Mouse (Mus musculus): ENCODE results near the gene Phb. TPM values are rescaled to one million over a fixed set of nuclear protein-coding genes. Genes with fewer than 3 reads are reported as not detected.
"Not testable (repeated sequence)": the region's sequence is repeated elsewhere in the genome, so short reads cannot be mapped to it uniquely, and the experiment has no call there.

Phb gene
- polyA plus RNA-seq, 1 experiment from 2014 or later: 273 TPM

DNA sequence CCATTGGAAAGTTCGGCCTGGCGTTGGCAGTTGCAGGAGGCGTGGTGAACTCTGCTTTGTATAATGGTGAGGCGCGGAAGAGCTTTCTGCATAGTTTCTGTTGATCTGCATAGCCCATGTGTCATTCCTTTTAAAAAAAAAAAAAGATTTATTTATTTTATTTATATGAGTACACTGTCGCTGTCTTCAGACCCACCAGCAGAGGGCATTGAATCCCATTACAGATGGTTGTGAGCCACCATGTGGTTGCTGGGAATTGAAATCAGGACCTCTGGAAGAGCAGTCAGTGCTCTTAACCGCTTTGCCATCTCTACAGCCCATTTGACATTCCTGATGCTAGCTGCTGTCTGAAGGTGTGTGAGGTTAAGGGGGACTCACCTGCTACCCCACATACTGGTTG is 1.3 kb downstream of the Phb start:
- H3K27ac ChIP-seq (ENCODE audit: low read depth, low read length); H3K4me3 ChIP-seq (ENCODE audit: low read depth, low read length); H3K9ac ChIP-seq (ENCODE audit: low read depth, low read length); H3K9me3 ChIP-seq (replicated peaks; ENCODE audit: control insufficient read depth, low read length); H3K4me1 ChIP-seq (ENCODE audit: control insufficient read depth, insufficient read depth, low read length); ATAC-seq (replicated peaks; ENCODE audit: insufficient number of reproducible peaks, low FRiP score, low TSS enrichment); H3K27me3 ChIP-seq (ENCODE audit: control insufficient read depth, insufficient read depth, low read length): not testable (repeated sequence)
- Histone ChIP-seq H3K4me2 (peak overlapping the region; percentile 86), H3K36me3 (ENCODE audit: control insufficient read depth, insufficient read depth, low read length) (peaks cover 10% of the 10 kb centered on the region)
- WGBS (ENCODE audit: insufficient replicate concordance): 88% methylated on average over 7 of the region's 7 CpGs

DNA sequence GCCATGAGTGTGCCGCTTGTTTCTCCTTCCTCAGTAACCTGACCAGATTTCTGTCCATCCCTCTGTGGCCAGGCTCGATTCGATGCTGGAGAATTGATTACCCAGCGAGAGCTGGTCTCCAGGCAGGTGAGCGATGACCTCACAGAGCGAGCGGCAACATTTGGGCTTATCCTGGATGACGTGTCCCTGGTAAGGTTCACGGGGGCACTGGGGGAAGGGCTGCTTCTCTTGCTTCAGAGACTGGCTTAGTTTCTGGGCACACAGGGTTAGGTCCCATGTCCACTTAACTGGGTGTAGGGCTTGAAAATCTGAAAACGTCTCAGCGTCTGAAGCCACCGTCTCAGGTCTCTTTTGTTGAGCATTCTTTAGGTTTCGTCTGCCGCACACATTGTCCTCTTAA is 8.7 kb downstream of the Phb start:
- no peak for ATAC-seq (replicated peaks; ENCODE audit: insufficient number of reproducible peaks, low FRiP score, low TSS enrichment)
- no peak overlapping the region for H3K27ac ChIP-seq (ENCODE audit: low read depth, low read length)
- no peak overlapping the region for H3K9ac ChIP-seq (ENCODE audit: low read depth, low read length)
- peaks cover 3% of the 10 kb centered on the region; the same call in 1 of the 2 replicates for H3K4me1 ChIP-seq (ENCODE audit: control insufficient read depth, insufficient read depth, low read length)
- H3K9me3 ChIP-seq (replicated peaks; ENCODE audit: control insufficient read depth, low read length): no peaks in the 10 kb centered on the region
- H3K36me3 ChIP-seq (ENCODE audit: control insufficient read depth, insufficient read depth, low read length): peaks cover 33% of the 10 kb centered on the region
- no peak overlapping the region for H3K4me3 ChIP-seq (ENCODE audit: low read depth, low read length)
- no peak overlapping the region for H3K4me2 ChIP-seq
- no peaks in the 10 kb centered on the region for H3K27me3 ChIP-seq (ENCODE audit: control insufficient read depth, insufficient read depth, low read length)
- 91% methylated on average over 14 of the region's 14 CpGs for WGBS (ENCODE audit: insufficient replicate concordance)

DNA sequence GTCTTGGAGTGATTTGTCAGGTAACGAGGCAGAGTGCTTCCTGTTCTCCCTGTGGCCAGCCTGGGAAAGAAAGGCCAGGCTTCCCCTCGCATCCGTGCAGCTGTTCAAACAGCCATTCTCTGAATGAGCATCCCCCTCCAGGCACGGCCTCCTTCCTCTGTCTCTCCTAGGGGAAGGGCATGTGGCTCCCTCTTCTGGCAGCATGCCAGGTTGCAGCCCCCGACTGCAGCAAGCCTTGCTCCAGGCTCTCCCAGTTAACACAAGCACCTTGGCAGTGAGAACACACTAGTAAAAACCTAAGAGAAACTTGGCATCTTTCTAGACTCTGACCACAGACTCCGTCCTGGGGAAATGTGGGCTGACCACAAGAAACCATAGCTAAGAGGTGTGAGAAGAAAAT is 9.6 kb downstream of the Phb start:
- no peak overlapping the region for H3K4me2 ChIP-seq
- ATAC-seq (replicated peaks; ENCODE audit: insufficient number of reproducible peaks, low FRiP score, low TSS enrichment): no peak

DNA sequence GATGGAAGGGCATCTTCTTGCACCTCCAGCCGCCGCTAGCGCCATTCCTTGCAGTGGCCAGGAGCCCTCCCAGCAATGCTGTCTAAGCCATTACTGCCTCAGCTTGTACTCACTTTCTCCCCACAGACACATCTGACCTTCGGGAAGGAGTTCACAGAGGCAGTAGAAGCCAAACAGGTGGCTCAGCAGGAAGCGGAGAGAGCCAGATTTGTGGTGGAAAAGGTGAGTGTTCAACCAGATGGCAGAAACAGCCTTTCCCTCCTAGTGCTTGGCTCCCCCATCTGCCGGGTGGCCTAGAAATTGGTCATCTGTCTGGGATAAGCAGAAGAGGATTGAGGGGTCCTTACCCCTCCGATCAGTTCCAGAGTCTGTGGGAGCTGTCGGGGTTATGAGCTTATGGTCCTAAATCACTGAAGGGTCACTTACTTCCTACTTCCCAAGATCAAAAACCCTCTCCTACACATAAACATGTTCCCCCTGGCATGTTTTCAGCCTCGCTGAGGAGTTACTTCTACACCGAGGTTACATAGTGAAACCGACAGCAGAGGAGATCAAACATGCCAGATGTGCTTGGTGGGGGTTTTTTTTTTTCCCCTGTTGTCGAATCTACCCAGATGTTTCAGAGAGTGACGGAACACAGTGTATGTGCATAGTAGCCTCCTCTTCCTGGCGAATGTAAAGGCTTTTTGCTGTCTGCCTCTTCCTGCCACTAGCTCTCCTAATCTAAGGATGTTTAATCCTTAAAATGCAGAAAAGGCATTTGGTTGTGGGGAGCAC is 11.4 kb downstream of the Phb start:
- Histone ChIP-seq H3K27me3 (ENCODE audit: control insufficient read depth, insufficient read depth, low read length) (no peaks in the 10 kb centered on the region), H3K4me1 (ENCODE audit: control insufficient read depth, insufficient read depth, low read length) (peaks cover 13% of the 10 kb centered on the region), H3K9ac (ENCODE audit: low read depth, low read length) (no peak overlapping the region), H3K4me3 (ENCODE audit: low read depth, low read length) (no peak overlapping the region), H3K4me2 (no peak overlapping the region), H3K9me3 (replicated peaks; ENCODE audit: control insufficient read depth, low read length) (no peaks in the 10 kb centered on the region), H3K36me3 (ENCODE audit: control insufficient read depth, insufficient read depth, low read length) (peaks cover 30% of the 10 kb centered on the region), H3K27ac (ENCODE audit: low read depth, low read length) (no peak overlapping the region)
- 82% methylated on average over 14 of the region's 14 CpGs for WGBS (ENCODE audit: insufficient replicate concordance)
- ATAC-seq (replicated peaks; ENCODE audit: insufficient number of reproducible peaks, low FRiP score, low TSS enrichment): no peak

More for the DNA sequence above, 9.6 kb downstream of the Phb start:
- no peaks in the 10 kb centered on the region for H3K27me3 ChIP-seq (ENCODE audit: control insufficient read depth, insufficient read depth, low read length)
- H3K36me3 ChIP-seq (ENCODE audit: control insufficient read depth, insufficient read depth, low read length): peaks cover 30% of the 10 kb centered on the region
- H3K9me3 ChIP-seq (replicated peaks; ENCODE audit: control insufficient read depth, low read length): no peaks in the 10 kb centered on the region
- no peak overlapping the region for H3K27ac ChIP-seq (ENCODE audit: low read depth, low read length)
- 28% methylated on average over 6 of the region's 6 CpGs for WGBS (ENCODE audit: insufficient replicate concordance)
- peaks cover 5% of the 10 kb centered on the region; the same call in 1 of the 2 replicates for H3K4me1 ChIP-seq (ENCODE audit: control insufficient read depth, insufficient read depth, low read length)
- H3K9ac ChIP-seq (ENCODE audit: low read depth, low read length): no peak overlapping the region
- H3K4me3 ChIP-seq (ENCODE audit: low read depth, low read length): no peak overlapping the region

DNA sequence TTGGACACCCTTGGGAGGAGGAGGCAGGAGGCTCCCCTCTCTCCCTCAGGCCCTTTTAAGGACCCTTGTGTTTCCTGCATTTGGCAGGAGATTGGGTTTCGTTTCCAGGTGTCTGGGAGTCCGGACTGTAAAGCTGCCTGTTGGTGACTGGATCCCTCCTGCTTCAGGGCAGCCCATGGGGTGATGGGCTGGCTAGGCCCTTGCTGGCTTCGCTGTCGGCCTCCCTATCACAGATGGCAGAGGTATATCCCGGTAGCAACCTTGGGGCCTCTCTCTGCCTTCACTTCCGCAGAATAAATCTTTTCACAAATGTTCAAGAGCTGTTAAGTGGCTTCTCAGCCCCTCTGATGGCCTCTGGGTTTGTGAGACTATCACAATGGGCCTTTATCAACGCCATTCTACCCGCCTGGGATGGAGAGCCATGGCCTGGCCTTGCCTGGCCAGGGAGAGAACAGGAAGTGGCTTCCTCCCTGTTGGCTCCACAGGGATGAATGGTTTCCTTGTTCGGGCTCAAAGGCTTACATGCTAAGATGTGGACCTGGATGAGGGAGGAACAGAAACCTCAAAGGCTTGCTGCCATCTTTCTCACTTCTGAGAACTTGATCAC is 15.3 kb downstream of the Phb start:
- H3K4me1 ChIP-seq (ENCODE audit: control insufficient read depth, insufficient read depth, low read length): peaks cover 9% of the 10 kb centered on the region
- 51% methylated on average over 9 of the region's 9 CpGs for WGBS (ENCODE audit: insufficient replicate concordance)
- no peaks in the 10 kb centered on the region for H3K27me3 ChIP-seq (ENCODE audit: control insufficient read depth, insufficient read depth, low read length)
- H3K4me2 ChIP-seq: no peak overlapping the region
- no peak overlapping the region for H3K4me3 ChIP-seq (ENCODE audit: low read depth, low read length)
- H3K36me3 ChIP-seq (ENCODE audit: control insufficient read depth, insufficient read depth, low read length): peaks cover 24% of the 10 kb centered on the region
- H3K9ac ChIP-seq (ENCODE audit: low read depth, low read length): peak overlapping the region; percentile 16; the same call in 1 of the 2 replicates
- no peak for ATAC-seq (replicated peaks; ENCODE audit: insufficient number of reproducible peaks, low FRiP score, low TSS enrichment)
- no peaks in the 10 kb centered on the region for H3K9me3 ChIP-seq (replicated peaks; ENCODE audit: control insufficient read depth, low read length)
- H3K27ac ChIP-seq (ENCODE audit: low read depth, low read length): peak overlapping the region; percentile 66

DNA sequence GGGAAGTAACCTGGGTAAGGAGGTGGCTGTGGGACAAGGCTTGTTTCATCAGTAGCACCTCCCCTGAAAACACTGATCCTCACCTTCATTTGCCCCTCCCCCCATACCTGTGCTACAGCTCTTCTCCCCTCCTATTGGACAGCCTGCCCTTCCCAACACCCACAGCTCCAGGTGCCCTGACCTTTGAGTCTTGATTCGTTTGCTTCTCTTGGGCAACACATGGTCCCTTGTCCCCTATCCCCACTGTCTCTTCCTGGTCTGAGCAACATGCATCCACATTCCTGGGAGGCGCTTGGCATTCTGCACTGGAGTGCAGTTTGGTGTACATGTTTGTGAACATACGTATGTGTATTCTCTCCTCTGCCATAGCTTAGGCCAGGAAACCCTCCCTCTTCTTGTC is 16.2 kb downstream of the Phb start:
- Histone ChIP-seq H3K27me3 (ENCODE audit: control insufficient read depth, insufficient read depth, low read length) (no peaks in the 10 kb centered on the region), H3K9me3 (replicated peaks; ENCODE audit: control insufficient read depth, low read length) (no peaks in the 10 kb centered on the region), H3K9ac (ENCODE audit: low read depth, low read length) (no peak overlapping the region), H3K4me3 (ENCODE audit: low read depth, low read length) (no peak overlapping the region), H3K4me2 (no peak overlapping the region), H3K4me1 (ENCODE audit: control insufficient read depth, insufficient read depth, low read length) (peaks cover 9% of the 10 kb centered on the region), H3K36me3 (ENCODE audit: control insufficient read depth, insufficient read depth, low read length) (peaks cover 15% of the 10 kb centered on the region), H3K27ac (ENCODE audit: low read depth, low read length) (no peak overlapping the region)
- 86% methylated on average over 3 of the region's 3 CpGs for WGBS (ENCODE audit: insufficient replicate concordance)
- no peak for ATAC-seq (replicated peaks; ENCODE audit: insufficient number of reproducible peaks, low FRiP score, low TSS enrichment)

DNA sequence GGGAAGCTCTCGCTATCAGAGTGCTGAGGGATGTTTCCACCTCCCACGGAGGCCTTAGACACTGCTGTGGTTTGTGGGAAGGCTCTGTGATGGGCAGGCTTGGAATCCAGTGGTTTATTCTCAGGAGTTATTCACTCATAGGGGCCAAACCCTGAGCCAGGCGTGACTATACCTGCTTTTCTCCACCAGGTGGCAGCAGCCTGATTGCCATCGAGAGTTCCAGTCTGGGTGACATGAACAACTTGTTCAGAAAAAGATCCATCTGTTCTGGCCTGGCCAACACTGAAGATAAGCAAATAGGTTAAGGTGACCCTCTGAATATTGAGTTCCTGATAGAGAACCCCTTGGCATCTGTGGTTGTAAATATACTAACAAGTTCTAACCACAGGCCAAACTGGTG is 19.3 kb downstream of the Phb start:
- H3K36me3 ChIP-seq (ENCODE audit: control insufficient read depth, insufficient read depth, low read length): 0 out of 2 replicates have a peak, but pooled peaks cover 3% of the 10 kb centered on the region
- H3K4me1 ChIP-seq (ENCODE audit: control insufficient read depth, insufficient read depth, low read length): peaks cover 20% of the 10 kb centered on the region
- 4% methylated on average over 4 of the region's 4 CpGs for WGBS (ENCODE audit: insufficient replicate concordance)
- H3K27ac ChIP-seq (ENCODE audit: low read depth, low read length): no peak overlapping the region
- H3K4me2 ChIP-seq: no peak overlapping the region
- H3K27me3 ChIP-seq (ENCODE audit: control insufficient read depth, insufficient read depth, low read length): no peaks in the 10 kb centered on the region
- no peaks in the 10 kb centered on the region for H3K9me3 ChIP-seq (replicated peaks; ENCODE audit: control insufficient read depth, low read length)
- ATAC-seq (replicated peaks; ENCODE audit: insufficient number of reproducible peaks, low FRiP score, low TSS enrichment): no peak
- H3K9ac ChIP-seq (ENCODE audit: low read depth, low read length): no peak overlapping the region
- H3K4me3 ChIP-seq (ENCODE audit: low read depth, low read length): no peak overlapping the region

DNA sequence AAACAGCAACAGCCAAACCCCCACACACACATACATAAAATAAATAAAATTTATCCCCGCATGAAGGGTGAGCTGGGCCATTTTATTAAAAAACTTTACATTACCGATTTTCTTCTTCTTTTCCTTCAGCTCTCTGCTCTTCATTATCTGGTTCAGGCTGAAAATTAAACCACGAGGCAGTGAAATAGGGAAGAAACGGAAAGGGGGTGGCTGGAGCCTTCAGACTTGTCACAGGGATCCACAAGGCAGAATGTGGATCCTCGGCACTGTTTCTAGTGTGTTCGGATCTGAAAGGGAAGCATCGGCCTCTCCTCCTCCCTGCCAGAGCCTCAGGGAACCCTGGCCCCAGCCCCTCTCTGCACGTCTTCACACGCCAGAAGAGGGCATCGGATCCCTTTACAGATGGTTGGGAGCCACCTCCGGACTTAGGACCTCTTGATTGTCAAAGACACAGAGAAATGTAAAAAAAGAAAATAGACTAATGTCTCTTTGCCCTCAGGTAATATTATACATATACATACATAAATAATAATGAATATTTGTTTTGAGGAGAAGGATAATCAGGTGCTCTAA is 20.4 kb downstream of the Phb start:
- no peak for ATAC-seq (replicated peaks; ENCODE audit: insufficient number of reproducible peaks, low FRiP score, low TSS enrichment)
- H3K36me3 ChIP-seq (ENCODE audit: control insufficient read depth, insufficient read depth, low read length): 0 out of 2 replicates have a peak, but pooled peaks cover 1% of the 10 kb centered on the region
- peaks cover 10% of the 10 kb centered on the region for H3K4me1 ChIP-seq (ENCODE audit: control insufficient read depth, insufficient read depth, low read length)
- H3K4me2 ChIP-seq: no peak overlapping the region
- H3K9ac ChIP-seq (ENCODE audit: low read depth, low read length): no peak overlapping the region
- H3K4me3 ChIP-seq (ENCODE audit: low read depth, low read length): no peak overlapping the region
- 34% methylated on average over 11 of the region's 11 CpGs for WGBS (ENCODE audit: insufficient replicate concordance)
- no peaks in the 10 kb centered on the region for H3K27me3 ChIP-seq (ENCODE audit: control insufficient read depth, insufficient read depth, low read length)
- no peaks in the 10 kb centered on the region for H3K9me3 ChIP-seq (replicated peaks; ENCODE audit: control insufficient read depth, low read length)
- H3K27ac ChIP-seq (ENCODE audit: low read depth, low read length): no peak overlapping the region
